ENCODE assay signal across 10 mouse cellular contexts in genomic region chr8:104542160-104542559, GRCm38 (mm10). TPM values are rescaled to one million over a fixed set of nuclear protein-coding genes. Genes with fewer than 3 reads are reported as not detected.
A peak's percentile ranks its signal among the peaks of the same experiment; 100 is the strongest.
DNase-seq lines count a peak whose midpoint lies in the region; ATAC-seq and TF ChIP-seq lines count a peak whose summit lies in the region.
"Had no signal": no experiment of that assay in that cellular context is flagged by ENCODE, and none has a peak within 500 bp of the region (broad histone marks: within the 10 kb centered on the region; RNA-seq: fewer than 3 reads in every experiment).

No protein-coding gene starts in this region.

- no peaks in the 10 kb centered on the region for H3K9me3 ChIP-seq in hindbrain, embryonic 11.5 days (ENCODE audit: control insufficient read depth, low read length)
- no peaks in the 10 kb centered on the region for H3K9me3 ChIP-seq in hindbrain, embryonic 14.5 days (ENCODE audit: control insufficient read depth, low read length)
- no peaks in the 10 kb centered on the region for H3K9me3 ChIP-seq in embryonic facial prominence, embryonic 15.5 days (replicated peaks)
- no peaks in the 10 kb centered on the region for H3K9me3 ChIP-seq in heart, postnatal 0 days (replicated peaks; ENCODE audit: control insufficient read depth, low read length)
- H3K9me3 ChIP-seq in midbrain, embryonic 16.5 days (replicated peaks; ENCODE audit: control insufficient read depth, low read length, poor library complexity, severe bottlenecking), result no peaks in the 10 kb centered on the region
- H3K9me3 ChIP-seq in intestine, embryonic 16.5 days (ENCODE audit: control insufficient read depth, low read length), result no peaks in the 10 kb centered on the region

- peaks cover 45% of the 10 kb centered on the region for H3K27me3 ChIP-seq in hindbrain, embryonic 11.5 days (ENCODE audit: control insufficient read depth, insufficient read depth, low read length)
- H3K27me3 ChIP-seq in hindbrain, embryonic 14.5 days (ENCODE audit: control insufficient read depth, insufficient read depth, low read length), result peaks cover 50% of the 10 kb centered on the region
- peaks cover 49% of the 10 kb centered on the region for H3K27me3 ChIP-seq in embryonic facial prominence, embryonic 15.5 days
- H3K27me3 ChIP-seq in heart, postnatal 0 days (ENCODE audit: control insufficient read depth, insufficient read depth, low read length), result peaks cover 54% of the 10 kb centered on the region
- peaks cover 39% of the 10 kb centered on the region for H3K27me3 ChIP-seq in midbrain, embryonic 16.5 days (ENCODE audit: control insufficient read depth, insufficient read depth, low read depth, low read length)
- peaks cover 48% of the 10 kb centered on the region for H3K27me3 ChIP-seq in intestine, embryonic 16.5 days (replicated peaks; ENCODE audit: control insufficient read depth, insufficient read depth, low read length)

- DNase-seq in hindbrain, embryonic 11.5 days (ENCODE audit: low spot score), result peak; percentile 13
- DNase-seq in hindbrain, embryonic 14.5 days (ENCODE audit: low spot score), result no peak
- DNase-seq in heart, postnatal 0 days (ENCODE audit: low spot score), result no peak
- DNase-seq: thymus, adult 18-20 months had no signal

- no peak overlapping the region for H3K9ac ChIP-seq in hindbrain, embryonic 11.5 days (ENCODE audit: low read depth, low read length)
- H3K9ac ChIP-seq in hindbrain, embryonic 14.5 days, result no peak overlapping the region
- H3K9ac ChIP-seq in embryonic facial prominence, embryonic 15.5 days, result no peak overlapping the region
- H3K9ac ChIP-seq in heart, postnatal 0 days (replicated peaks; ENCODE audit: low read depth, low read length), result no peak overlapping the region
- H3K9ac ChIP-seq in midbrain, embryonic 16.5 days (ENCODE audit: low read depth, low read length), result no peak overlapping the region
- no peak overlapping the region for H3K9ac ChIP-seq in intestine, embryonic 16.5 days (ENCODE audit: low read depth, low read length)
- H3K9ac ChIP-seq: liver, embryonic 14.5 days had no signal

- no peak for ATAC-seq in hindbrain, embryonic 11.5 days (ENCODE audit: low FRiP score)
- ATAC-seq in hindbrain, embryonic 14.5 days (ENCODE audit: low FRiP score), result no peak
- no peak for ATAC-seq in embryonic facial prominence, embryonic 15.5 days (ENCODE audit: insufficient number of reproducible peaks, low FRiP score, low TSS enrichment, low read depth)
- no peak for ATAC-seq in heart, postnatal 0 days (ENCODE audit: insufficient read depth, low read depth)
- no peak for ATAC-seq in midbrain, embryonic 16.5 days
- no peak for ATAC-seq in intestine, embryonic 16.5 days
- ATAC-seq in megakaryocyte-erythroid progenitor cell, adult 5-6 weeks (replicated peaks; ENCODE audit: low FRiP score, low TSS enrichment, poor library complexity, severe bottlenecking), result no peak
- no peak for ATAC-seq in inflammation-experienced regulatory T-cells, adult 6 months

- H3K27ac ChIP-seq in hindbrain, embryonic 11.5 days (ENCODE audit: low read depth, low read length), result no peak overlapping the region
- no peak overlapping the region for H3K27ac ChIP-seq in hindbrain, embryonic 14.5 days
- no peak overlapping the region for H3K27ac ChIP-seq in embryonic facial prominence, embryonic 15.5 days (replicated peaks)
- H3K27ac ChIP-seq in heart, postnatal 0 days (ENCODE audit: low read depth), result no peak overlapping the region
- no peak overlapping the region for H3K27ac ChIP-seq in midbrain, embryonic 16.5 days (ENCODE audit: low read length)
- H3K27ac ChIP-seq in intestine, embryonic 16.5 days (ENCODE audit: low read length), result no peak overlapping the region
- H3K27ac ChIP-seq: liver, embryonic 14.5 days had no signal

- H3K4me1 ChIP-seq in hindbrain, embryonic 11.5 days (replicated peaks; ENCODE audit: control insufficient read depth, insufficient read depth, low read length), result 0 out of 2 replicates have a peak, but pooled peaks cover 3% of the 10 kb centered on the region
- H3K4me1 ChIP-seq in hindbrain, embryonic 14.5 days (replicated peaks; ENCODE audit: control insufficient read depth, insufficient read depth, low read length), result peaks cover 14% of the 10 kb centered on the region
- H3K4me1 ChIP-seq in embryonic facial prominence, embryonic 15.5 days, result peaks cover 18% of the 10 kb centered on the region
- peaks cover 9% of the 10 kb centered on the region; the same call in 1 of the 2 replicates for H3K4me1 ChIP-seq in heart, postnatal 0 days (ENCODE audit: control insufficient read depth, insufficient read depth)
- H3K4me1 ChIP-seq in midbrain, embryonic 16.5 days (ENCODE audit: control insufficient read depth, insufficient read depth, low read length), result peaks cover 10% of the 10 kb centered on the region; the same call in 1 of the 2 replicates
- peaks cover 9% of the 10 kb centered on the region; the same call in 1 of the 2 replicates for H3K4me1 ChIP-seq in intestine, embryonic 16.5 days (ENCODE audit: control insufficient read depth, insufficient read depth, low read length)

- TF ChIP-seq EP300 in heart, postnatal 0 days (IDR thresholded peaks at IDR 0.05; ENCODE audit: low read depth), result no peak

- H3K36me3 ChIP-seq in hindbrain, embryonic 11.5 days (ENCODE audit: control insufficient read depth, insufficient read depth, low read length), result no peaks in the 10 kb centered on the region
- H3K36me3 ChIP-seq in hindbrain, embryonic 14.5 days (replicated peaks; ENCODE audit: control insufficient read depth, insufficient read depth), result no peaks in the 10 kb centered on the region
- no peaks in the 10 kb centered on the region for H3K36me3 ChIP-seq in embryonic facial prominence, embryonic 15.5 days
- H3K36me3 ChIP-seq in heart, postnatal 0 days (replicated peaks; ENCODE audit: control insufficient read depth, insufficient read depth, low read length), result no peaks in the 10 kb centered on the region
- H3K36me3 ChIP-seq in midbrain, embryonic 16.5 days (ENCODE audit: control insufficient read depth, insufficient read depth, low read length), result no peaks in the 10 kb centered on the region
- H3K36me3 ChIP-seq in intestine, embryonic 16.5 days (ENCODE audit: control insufficient read depth, insufficient read depth, low read length), result no peaks in the 10 kb centered on the region

- no peak for TF ChIP-seq CTCF in heart, postnatal 0 days (IDR thresholded peaks at IDR 0.05; ENCODE audit: low read depth)

- WGBS in hindbrain, embryonic 11.5 days, result 9% methylated on average over 11 of the region's 11 CpGs
- 13% methylated on average over 11 of the region's 11 CpGs for WGBS in hindbrain, embryonic 14.5 days
- WGBS in embryonic facial prominence, embryonic 15.5 days, result 8% methylated on average over 11 of the region's 11 CpGs
- 15% methylated on average over 11 of the region's 11 CpGs for WGBS in heart, postnatal 0 days
- WGBS in midbrain, embryonic 16.5 days, result 10% methylated on average over 11 of the region's 11 CpGs
- WGBS in intestine, embryonic 16.5 days, result 17% methylated on average over 11 of the region's 11 CpGs

- H3K4me3 ChIP-seq in hindbrain, embryonic 11.5 days (ENCODE audit: low read depth, low read length), result no peak overlapping the region
- no peak overlapping the region for H3K4me3 ChIP-seq in hindbrain, embryonic 14.5 days (replicated peaks; ENCODE audit: low read length)
- H3K4me3 ChIP-seq in embryonic facial prominence, embryonic 15.5 days (replicated peaks), result 0 out of 2 replicates have a peak overlapping the region, but pooled peaks have one; percentile 47
- peak overlapping the region; percentile 17; the same call in 1 of the 2 replicates for H3K4me3 ChIP-seq in heart, postnatal 0 days (ENCODE audit: low read depth, low read length)
- no peak overlapping the region for H3K4me3 ChIP-seq in midbrain, embryonic 16.5 days (ENCODE audit: low read depth, low read length)
- H3K4me3 ChIP-seq in intestine, embryonic 16.5 days (ENCODE audit: low read length), result no peak overlapping the region

- no peak overlapping the region for H3K4me2 ChIP-seq in hindbrain, embryonic 11.5 days (replicated peaks; ENCODE audit: low read depth, low read length)
- H3K4me2 ChIP-seq in hindbrain, embryonic 14.5 days (replicated peaks), result no peak overlapping the region
- no peak overlapping the region for H3K4me2 ChIP-seq in embryonic facial prominence, embryonic 15.5 days (replicated peaks)
- H3K4me2 ChIP-seq in heart, postnatal 0 days (ENCODE audit: low read depth, low read length), result peak overlapping the region; percentile 93
- H3K4me2 ChIP-seq in midbrain, embryonic 16.5 days (ENCODE audit: low read length), result peak overlapping the region; percentile 100; the same call in 1 of the 2 replicates
- no peak overlapping the region for H3K4me2 ChIP-seq in intestine, embryonic 16.5 days (ENCODE audit: low read depth, low read length)

RNA-seq across cellular contexts. Expression of gene Car7, which starts 7.7 kb away (rescaled TPM):
- 0.42 and 0.52 TPM in 2 replicates for polyA plus RNA-seq in hindbrain, embryonic 11.5 days (2014; fragmentation: Nextera tagmentation; extraction: Ambion mirVana)
- 2.0 and 2.2 TPM in 2 replicates for polyA plus RNA-seq in hindbrain, embryonic 14.5 days (2014; fragmentation: Nextera tagmentation; extraction: Ambion mirVana)
- 1.1 and 1.2 TPM in 2 replicates for polyA plus RNA-seq in embryonic facial prominence, embryonic 15.5 days (2015; fragmentation: Nextera tagmentation; extraction: Ambion mirVana)
- total RNA-seq in heart, postnatal 0 days (2014; rRNA removed; ENCODE audit: low replicate concordance), result 0.99 and 2.3 TPM in 2 replicates
- 3.0 and 3.6 TPM in 2 replicates for polyA plus RNA-seq in heart, postnatal 0 days (2015; fragmentation: Nextera tagmentation; extraction: Ambion mirVana)
- polyA plus RNA-seq in midbrain, embryonic 16.5 days (2015; fragmentation: Nextera tagmentation; extraction: Ambion mirVana), result 3.5 and 4.6 TPM in 2 replicates
- polyA plus RNA-seq in intestine, embryonic 16.5 days (2015; fragmentation: Nextera tagmentation; extraction: Ambion mirVana), result 1.2 and 1.4 TPM in 2 replicates
- total RNA-seq in megakaryocyte-erythroid progenitor cell, adult 5-6 weeks (2014; fragmentation: Nextera tagmentation), result 1.8 TPM in 1 of 2 replicates, not detected in the other
- total RNA-seq in megakaryocyte-erythroid progenitor cell, adult 5-6 weeks (2017), result 3.6 TPM in 1 of 2 replicates, not detected in the other
- polyA plus RNA-seq in inflammation-experienced regulatory T-cells, adult 6 months (2017; shearing (Covaris generic)), result 1 to 10 TPM; 3.3 to 5.5 (median 5.3) TPM

RNA-seq across cellular contexts. Expression of gene Nae1, which starts 7.7 kb away (rescaled TPM):
- polyA plus RNA-seq in hindbrain, embryonic 11.5 days (2014; fragmentation: Nextera tagmentation; extraction: Ambion mirVana), result 140 TPM in 2 replicates
- polyA plus RNA-seq in hindbrain, embryonic 14.5 days (2014; fragmentation: Nextera tagmentation; extraction: Ambion mirVana), result 111 and 116 TPM in 2 replicates
- polyA plus RNA-seq in embryonic facial prominence, embryonic 15.5 days (2015; fragmentation: Nextera tagmentation; extraction: Ambion mirVana), result 91.9 and 94.5 TPM in 2 replicates
- 28.9 and 45.5 TPM in 2 replicates for total RNA-seq in heart, postnatal 0 days (2014; rRNA removed; ENCODE audit: low replicate concordance)
- 66.3 and 66.6 TPM in 2 replicates for polyA plus RNA-seq in heart, postnatal 0 days (2015; fragmentation: Nextera tagmentation; extraction: Ambion mirVana)
- polyA plus RNA-seq in midbrain, embryonic 16.5 days (2015; fragmentation: Nextera tagmentation; extraction: Ambion mirVana), result 106 and 110 TPM in 2 replicates
- polyA plus RNA-seq in intestine, embryonic 16.5 days (2015; fragmentation: Nextera tagmentation; extraction: Ambion mirVana), result 61.2 and 71.3 TPM in 2 replicates
- total RNA-seq in megakaryocyte-erythroid progenitor cell, adult 5-6 weeks (2014; fragmentation: Nextera tagmentation), result 83.2 and 84.8 TPM in 2 replicates
- 172 and 193 TPM in 2 replicates for total RNA-seq in megakaryocyte-erythroid progenitor cell, adult 5-6 weeks (2017)
- polyA plus RNA-seq in inflammation-experienced regulatory T-cells, adult 6 months (2017; shearing (Covaris generic)), result 100 to 1,000 TPM in 1 of 3 experiments, 10 to 100 TPM in 2; 80.0 to 101 (median 91.5) TPM

RNA-seq across cellular contexts. Expression of gene Terb1, which starts 32.5 kb away (rescaled TPM):
- 0.10 TPM in 1 of 2 replicates, not detected in the other for polyA plus RNA-seq in hindbrain, embryonic 11.5 days (2014; fragmentation: Nextera tagmentation; extraction: Ambion mirVana)
- 0.78 and 0.83 TPM in 2 replicates for polyA plus RNA-seq in hindbrain, embryonic 14.5 days (2014; fragmentation: Nextera tagmentation; extraction: Ambion mirVana)
- polyA plus RNA-seq in embryonic facial prominence, embryonic 15.5 days (2015; fragmentation: Nextera tagmentation; extraction: Ambion mirVana), result 0.48 and 0.55 TPM in 2 replicates
- 0.15 TPM in 1 of 2 replicates, not detected in the other for total RNA-seq in heart, postnatal 0 days (2014; rRNA removed; ENCODE audit: low replicate concordance)
- polyA plus RNA-seq in heart, postnatal 0 days (2015; fragmentation: Nextera tagmentation; extraction: Ambion mirVana), result 0.05 and 0.07 TPM in 2 replicates
- 0.70 and 0.81 TPM in 2 replicates for polyA plus RNA-seq in midbrain, embryonic 16.5 days (2015; fragmentation: Nextera tagmentation; extraction: Ambion mirVana)
- 0.07 and 0.21 TPM in 2 replicates for polyA plus RNA-seq in intestine, embryonic 16.5 days (2015; fragmentation: Nextera tagmentation; extraction: Ambion mirVana)
- total RNA-seq in megakaryocyte-erythroid progenitor cell, adult 5-6 weeks (2014; fragmentation: Nextera tagmentation), result not detected in 2 replicates
- not detected in 2 replicates for total RNA-seq in megakaryocyte-erythroid progenitor cell, adult 5-6 weeks (2017)
- polyA plus RNA-seq in inflammation-experienced regulatory T-cells, adult 6 months (2017; shearing (Covaris generic)), result not detected
- polyA plus RNA-seq: liver, embryonic 14.5 days had no signal

RNA-seq across cellular contexts. Expression of gene Pdp2, which starts 49.1 kb away (rescaled TPM):
- polyA plus RNA-seq in hindbrain, embryonic 11.5 days (2014; fragmentation: Nextera tagmentation; extraction: Ambion mirVana), result 14.4 and 17.1 TPM in 2 replicates
- polyA plus RNA-seq in hindbrain, embryonic 14.5 days (2014; fragmentation: Nextera tagmentation; extraction: Ambion mirVana), result 18.7 and 19.7 TPM in 2 replicates
- 9.0 and 9.3 TPM in 2 replicates for polyA plus RNA-seq in embryonic facial prominence, embryonic 15.5 days (2015; fragmentation: Nextera tagmentation; extraction: Ambion mirVana)
- 4.0 and 4.2 TPM in 2 replicates for total RNA-seq in heart, postnatal 0 days (2014; rRNA removed; ENCODE audit: low replicate concordance)
- polyA plus RNA-seq in heart, postnatal 0 days (2015; fragmentation: Nextera tagmentation; extraction: Ambion mirVana), result 5.7 and 6.1 TPM in 2 replicates
- 23.5 and 25.7 TPM in 2 replicates for polyA plus RNA-seq in midbrain, embryonic 16.5 days (2015; fragmentation: Nextera tagmentation; extraction: Ambion mirVana)
- polyA plus RNA-seq in intestine, embryonic 16.5 days (2015; fragmentation: Nextera tagmentation; extraction: Ambion mirVana), result 18.2 and 18.4 TPM in 2 replicates
- total RNA-seq in megakaryocyte-erythroid progenitor cell, adult 5-6 weeks (2014; fragmentation: Nextera tagmentation), result 8.6 and 9.5 TPM in 2 replicates
- 10.2 and 10.4 TPM in 2 replicates for total RNA-seq in megakaryocyte-erythroid progenitor cell, adult 5-6 weeks (2017)
- polyA plus RNA-seq in inflammation-experienced regulatory T-cells, adult 6 months (2017; shearing (Covaris generic)), result 10 to 100 TPM; 13.9 to 19.6 (median 17.5) TPM

Comparison
In these comparisons a context has a peak if more than half of its experiments do, and no peak if none do; other contexts are left out.
1. H3K4me2 ChIP-seq: peak in heart, postnatal 0 days (single experiment) and midbrain, embryonic 16.5 days (single experiment); none in hindbrain, embryonic 11.5 days (single experiment), hindbrain, embryonic 14.5 days (single experiment), embryonic facial prominence, embryonic 15.5 days (single experiment) and intestine, embryonic 16.5 days (single experiment).
2. H3K4me3 ChIP-seq: peak in embryonic facial prominence, embryonic 15.5 days (single experiment) and heart, postnatal 0 days (single experiment); none in hindbrain, embryonic 11.5 days (single experiment), hindbrain, embryonic 14.5 days (single experiment), midbrain, embryonic 16.5 days (single experiment) and intestine, embryonic 16.5 days (single experiment).